Mouse (Mus musculus): Measurements from ENCODE around the gene 1700016K19Rik.

DNA sequence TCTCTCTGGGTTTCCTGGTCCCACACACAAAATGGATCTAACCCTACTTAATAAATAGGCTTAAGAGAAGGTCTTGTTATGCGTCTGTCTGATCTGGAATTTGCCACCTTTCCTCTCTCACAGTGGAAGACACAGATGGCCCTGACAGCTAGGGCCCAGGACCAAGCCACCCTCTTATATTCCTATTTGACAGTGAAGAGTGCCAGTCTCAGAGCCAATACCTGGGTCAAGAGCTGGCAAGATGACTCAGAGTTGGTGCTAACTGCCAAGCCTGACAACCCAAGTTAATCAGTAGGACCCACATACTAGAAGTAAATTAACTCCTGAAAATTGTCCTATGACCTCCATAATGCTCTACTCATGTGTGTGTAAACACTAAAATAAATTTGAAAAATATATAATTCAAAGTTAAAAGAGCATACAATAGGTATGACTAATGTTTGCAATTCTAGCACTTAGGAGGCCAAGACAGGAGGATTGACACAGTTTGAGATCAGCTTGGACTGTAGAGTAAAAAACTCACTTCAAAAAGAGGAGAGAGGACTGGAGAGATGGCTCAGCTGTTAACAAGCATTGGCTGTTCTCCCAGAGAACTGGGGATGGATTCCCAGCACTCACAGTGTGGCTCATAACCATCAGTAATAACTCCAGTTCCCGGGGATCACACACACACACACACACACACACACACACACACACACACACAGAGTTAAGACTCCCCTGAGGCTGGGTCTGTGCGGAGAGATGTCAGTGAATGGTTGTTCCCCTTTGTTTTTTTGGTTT is 39.8 kb downstream of the 1700016K19Rik start:
- TF ChIP-seq POLR2A (IDR thresholded peaks at IDR 0.05; ENCODE audit: insufficient read depth, low read depth, low read length) (no peak), CTCF (IDR thresholded peaks at IDR 0.05; ENCODE audit: insufficient read depth, low read depth, low read length) (no peak)
